8 mouse cellular contexts compared by ENCODE assay signal in the genomic region with DNA sequence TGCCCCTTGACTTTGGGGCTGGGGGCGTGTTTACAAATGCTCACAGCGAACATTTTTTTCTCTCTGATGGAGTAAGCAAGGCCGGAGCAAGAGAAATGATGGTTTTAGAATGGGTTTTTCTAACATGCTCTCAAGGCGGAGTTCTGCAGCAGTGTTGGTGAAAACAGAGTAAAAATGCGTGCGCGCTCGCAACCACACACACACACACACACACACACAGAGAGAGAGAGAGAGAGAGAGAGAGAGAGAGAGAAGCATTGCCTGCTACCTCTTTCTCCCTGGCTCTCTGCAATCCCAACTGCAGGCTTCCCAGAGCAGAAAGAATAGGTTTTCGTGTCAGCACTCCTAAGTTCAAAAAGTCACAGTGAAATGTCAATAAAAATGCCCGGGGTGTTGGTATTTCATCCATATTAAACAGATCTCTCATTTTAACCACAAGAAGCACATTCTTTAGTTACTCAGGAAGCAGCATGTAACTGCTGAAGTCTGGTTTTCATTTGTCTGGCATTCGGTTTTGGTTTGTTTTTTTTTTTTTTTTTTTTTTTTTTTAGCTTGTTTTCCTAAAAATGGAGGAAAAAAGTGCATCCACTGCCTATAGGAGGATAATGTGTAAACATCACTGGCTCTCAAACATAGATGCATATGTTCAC. TPM values are rescaled to one million over a fixed set of nuclear protein-coding genes. Genes with fewer than 3 reads are reported as not detected.
A peak's percentile ranks its signal among the peaks of the same experiment; 100 is the strongest.
DNase-seq lines count a peak whose midpoint lies in the region; ATAC-seq and TF ChIP-seq lines count a peak whose summit lies in the region.

No protein-coding gene starts in this region.

- no peaks in the 10 kb centered on the region for H3K36me3 ChIP-seq in kidney, postnatal 0 days (ENCODE audit: insufficient read depth, low read length)
- no peaks in the 10 kb centered on the region for H3K36me3 ChIP-seq in hindbrain, embryonic 14.5 days (replicated peaks; ENCODE audit: control insufficient read depth, insufficient read depth)
- H3K36me3 ChIP-seq in midbrain, postnatal 0 days (ENCODE audit: insufficient read depth, low read length): no peaks in the 10 kb centered on the region

- peak overlapping the region; percentile 39; the same call in 1 of the 2 replicates for H3K9ac ChIP-seq in kidney, postnatal 0 days (ENCODE audit: low read depth, low read length)
- peak overlapping the region; percentile 78 for H3K9ac ChIP-seq in hindbrain, embryonic 14.5 days
- H3K9ac ChIP-seq in midbrain, postnatal 0 days (replicated peaks; ENCODE audit: low read length, poor library complexity, severe bottlenecking): no peak overlapping the region

- H3K9me3 ChIP-seq in kidney, postnatal 0 days (replicated peaks; ENCODE audit: low read length): no peaks in the 10 kb centered on the region
- H3K9me3 ChIP-seq in hindbrain, embryonic 14.5 days (ENCODE audit: control insufficient read depth, low read length): no peaks in the 10 kb centered on the region
- no peaks in the 10 kb centered on the region for H3K9me3 ChIP-seq in midbrain, postnatal 0 days (ENCODE audit: low read length)

- no peak for ATAC-seq in kidney, postnatal 0 days (replicated peaks; ENCODE audit: low FRiP score, low read depth)
- ATAC-seq in hindbrain, embryonic 14.5 days (ENCODE audit: low FRiP score): no peak
- ATAC-seq in midbrain, postnatal 0 days (ENCODE audit: low FRiP score): no peak

- no peaks in the 10 kb centered on the region; the same call in 1 of the 2 replicates for H3K4me1 ChIP-seq in kidney, postnatal 0 days (replicated peaks; ENCODE audit: insufficient read depth, low read length)
- H3K4me1 ChIP-seq in bone marrow macrophage, adult 2 months (ENCODE audit: control insufficient read depth, insufficient read depth, low read length): peaks cover 16% of the 10 kb centered on the region
- H3K4me1 ChIP-seq in hindbrain, embryonic 14.5 days (replicated peaks; ENCODE audit: control insufficient read depth, insufficient read depth, low read length): peaks cover 14% of the 10 kb centered on the region
- peaks cover 6% of the 10 kb centered on the region for H3K4me1 ChIP-seq in midbrain, postnatal 0 days (ENCODE audit: insufficient read depth, low read length)

- DNase-seq in kidney, postnatal 0 days (ENCODE audit: low spot score): peak; percentile 40
- DNase-seq in kidney, adult 11 months: no peak
- peak; percentile 30 for DNase-seq in hindbrain, embryonic 14.5 days (ENCODE audit: low spot score)
- DNase-seq in midbrain, postnatal 0 days (ENCODE audit: low spot score): no peak
- DNase-seq in adrenal gland, postnatal 36 days: no peak
- no peak for DNase-seq in layer of hippocampus, adult 9-10 months (ENCODE audit: low spot score)
- DNase-seq in urinary bladder, postnatal 10 days (ENCODE audit: low spot score): no peak

- no peak for TF ChIP-seq POLR2A in bone marrow macrophage, adult 2 months (IDR thresholded peaks at IDR 0.05; ENCODE audit: borderline replicate concordance, low read depth, low read length)

- H3K27ac ChIP-seq in kidney, postnatal 0 days: peak overlapping the region; percentile 91
- H3K27ac ChIP-seq in bone marrow macrophage, adult 2 months (ENCODE audit: insufficient read depth, low read depth, low read length): peak overlapping the region; percentile 75
- peak overlapping the region; percentile 92 for H3K27ac ChIP-seq in hindbrain, embryonic 14.5 days
- peak overlapping the region; percentile 8; the same call in 1 of the 2 replicates for H3K27ac ChIP-seq in midbrain, postnatal 0 days (ENCODE audit: low read depth, low read length)

- H3K4me3 ChIP-seq in kidney, postnatal 0 days (replicated peaks; ENCODE audit: low read depth, low read length): peak overlapping the region; percentile 89
- peak overlapping the region; percentile 91 for H3K4me3 ChIP-seq in bone marrow macrophage, adult 2 months (ENCODE audit: insufficient read depth, low read length)
- H3K4me3 ChIP-seq in hindbrain, embryonic 14.5 days (replicated peaks; ENCODE audit: low read length): peak overlapping the region; percentile 72
- peak overlapping the region; percentile 90 for H3K4me3 ChIP-seq in midbrain, postnatal 0 days (ENCODE audit: low read depth, low read length)

- TF ChIP-seq CTCF in kidney, postnatal 0 days (IDR thresholded peaks at IDR 0.05; ENCODE audit: low read depth): no peak
- no peak for TF ChIP-seq CTCF in bone marrow macrophage, adult 2 months (IDR thresholded peaks at IDR 0.05; ENCODE audit: low read depth, low read length)
- TF ChIP-seq CTCF in midbrain, postnatal 0 days (IDR thresholded peaks at IDR 0.05): no peak

- no peaks in the 10 kb centered on the region for H3K27me3 ChIP-seq in kidney, postnatal 0 days (ENCODE audit: insufficient read depth, low read length)
- H3K27me3 ChIP-seq in hindbrain, embryonic 14.5 days (ENCODE audit: control insufficient read depth, insufficient read depth, low read length): no peaks in the 10 kb centered on the region
- H3K27me3 ChIP-seq in midbrain, postnatal 0 days (ENCODE audit: insufficient read depth, low read length): no peaks in the 10 kb centered on the region

- 9% methylated on average over 11 of the region's 11 CpGs for WGBS in kidney, postnatal 0 days
- WGBS in hindbrain, embryonic 14.5 days: 3% methylated on average over 11 of the region's 11 CpGs
- WGBS in midbrain, postnatal 0 days: 5% methylated on average over 11 of the region's 11 CpGs

- H3K4me2 ChIP-seq in kidney, postnatal 0 days (ENCODE audit: low read length): peak overlapping the region; percentile 98
- peak overlapping the region; percentile 53 for H3K4me2 ChIP-seq in hindbrain, embryonic 14.5 days (replicated peaks)
- H3K4me2 ChIP-seq in midbrain, postnatal 0 days (ENCODE audit: low read depth, low read length, poor library complexity, severe bottlenecking): peak overlapping the region; percentile 71

RNA-seq across cellular contexts. Expression of a gene that starts 0.7 kb away (rescaled TPM):
- polyA plus RNA-seq in kidney, postnatal 0 days (2015; fragmentation: Nextera tagmentation; extraction: Ambion mirVana): 19.6 and 21.8 TPM in 2 replicates
- 13.2 and 14.6 TPM in 2 replicates for polyA plus RNA-seq in bone marrow macrophage, adult 2 months (2012; ENCODE audit: insufficient read depth, insufficient read length, missing spikeins)
- polyA plus RNA-seq in hindbrain, embryonic 14.5 days (2014; fragmentation: Nextera tagmentation; extraction: Ambion mirVana): 43.3 and 45.7 TPM in 2 replicates
- 54.8 and 56.5 TPM in 2 replicates for total RNA-seq in midbrain, postnatal 0 days (2014; rRNA removed)
- polyA plus RNA-seq in midbrain, postnatal 0 days (2015; fragmentation: Nextera tagmentation; extraction: Ambion mirVana): 50.5 and 54.0 TPM in 2 replicates
- 10 to 100 TPM; 11.1 to 13.0 TPM for total RNA-seq in adrenal gland, postnatal 36 days (2021)

RNA-seq across cellular contexts. Expression of a gene that starts 8.1 kb away (rescaled TPM):
- 151 and 163 TPM in 2 replicates for polyA plus RNA-seq in kidney, postnatal 0 days (2015; fragmentation: Nextera tagmentation; extraction: Ambion mirVana)
- polyA plus RNA-seq in bone marrow macrophage, adult 2 months (2012; ENCODE audit: insufficient read depth, insufficient read length, missing spikeins): 60.8 and 65.4 TPM in 2 replicates
- polyA plus RNA-seq in hindbrain, embryonic 14.5 days (2014; fragmentation: Nextera tagmentation; extraction: Ambion mirVana): 159 and 165 TPM in 2 replicates
- total RNA-seq in midbrain, postnatal 0 days (2014; rRNA removed): 39.6 and 49.4 TPM in 2 replicates
- 150 and 156 TPM in 2 replicates for polyA plus RNA-seq in midbrain, postnatal 0 days (2015; fragmentation: Nextera tagmentation; extraction: Ambion mirVana)
- total RNA-seq in adrenal gland, postnatal 36 days (2021): 10 to 100 TPM; 98.2 to 99.1 TPM

Comparison
In these comparisons a context has a peak if more than half of its experiments do, and no peak if none do; other contexts are left out.
1. DNase-seq: peak in kidney, postnatal 0 days (single experiment) and hindbrain, embryonic 14.5 days (single experiment); none in kidney, adult 11 months (single experiment), midbrain, postnatal 0 days (single experiment), adrenal gland, postnatal 36 days (0 of 2), layer of hippocampus, adult 9-10 months (single experiment) and urinary bladder, postnatal 10 days (single experiment).
2. H3K27ac ChIP-seq: peak in every context shown above with its lines; median percentile 92 in hindbrain, embryonic 14.5 days; 91 in kidney, postnatal 0 days; 75 in bone marrow macrophage, adult 2 months; 8 in midbrain, postnatal 0 days.
3. Peak in every context shown above with its lines, with median percentiles within 50 percentile points of each other: H3K4me2 ChIP-seq and H3K4me3 ChIP-seq.